Mouse (Mus musculus) kidney, adult 8-10 months (tissue): ENCODE measurements around the gene AI837181.

Experiments used
- DNase-seq, 2 experiments: peaks; one replicate each; pipeline ENCODE4 v3.0.0; 2022

The AI837181 gene

DNA sequence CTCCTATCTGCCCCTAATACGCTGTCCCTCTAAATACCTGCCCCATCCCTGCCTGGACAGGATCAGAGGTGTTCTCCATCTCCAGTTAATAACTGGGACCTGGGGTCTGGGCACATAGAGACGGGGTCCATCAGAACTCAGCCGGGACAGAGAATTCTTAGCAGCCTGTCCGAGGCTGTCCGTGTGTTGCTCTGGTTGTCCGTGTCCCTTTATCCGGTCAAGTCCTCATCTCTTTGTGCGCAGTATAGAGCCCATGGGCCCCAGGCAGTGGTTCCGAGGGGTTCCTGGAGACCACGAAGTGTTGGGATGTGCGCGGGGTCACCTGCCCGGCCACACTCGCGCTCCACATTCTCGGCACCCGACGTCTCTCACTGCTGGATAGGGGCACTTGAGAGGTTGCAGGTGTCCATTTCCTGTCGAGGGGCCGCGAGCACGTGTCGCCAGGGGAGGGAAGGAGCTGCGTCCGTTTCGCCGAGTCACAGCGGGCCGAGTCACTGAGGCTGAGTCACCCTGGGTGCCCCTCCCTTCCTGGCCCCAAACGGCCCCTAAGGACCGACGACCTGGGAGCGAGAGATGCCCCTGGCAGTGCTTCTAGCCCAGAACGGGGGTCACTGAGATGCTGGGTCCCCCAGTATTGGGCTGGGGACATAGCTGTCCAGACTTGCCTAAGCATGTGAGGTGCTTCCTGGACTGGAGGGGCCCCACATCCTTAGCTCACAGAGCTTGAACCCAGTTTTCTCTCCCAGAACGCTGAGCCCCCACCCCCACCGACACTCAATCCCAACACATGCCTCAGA is 23.6 kb downstream of the AI837181 start:
- DNase-seq: no peak

DNA sequence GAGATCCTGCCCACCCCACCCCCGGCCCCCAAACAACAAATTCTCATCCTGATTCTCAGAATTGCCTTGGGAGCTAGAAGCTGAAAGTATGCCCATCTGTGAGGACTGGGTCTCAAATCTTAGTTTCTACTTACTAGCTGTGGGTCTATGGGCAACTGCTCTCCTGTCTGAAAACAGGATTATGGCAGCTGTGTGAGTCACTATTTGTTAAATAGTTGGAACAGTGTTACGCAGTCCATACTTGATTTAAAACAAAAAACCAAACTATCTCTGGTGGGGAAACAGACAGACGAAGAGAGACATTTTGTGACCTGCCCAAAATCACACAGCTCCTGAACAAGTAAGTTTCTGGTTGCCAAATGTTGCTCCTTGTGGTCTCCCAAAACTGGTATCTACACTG is 24.7 kb downstream of the AI837181 start:
- no peak for DNase-seq

DNA sequence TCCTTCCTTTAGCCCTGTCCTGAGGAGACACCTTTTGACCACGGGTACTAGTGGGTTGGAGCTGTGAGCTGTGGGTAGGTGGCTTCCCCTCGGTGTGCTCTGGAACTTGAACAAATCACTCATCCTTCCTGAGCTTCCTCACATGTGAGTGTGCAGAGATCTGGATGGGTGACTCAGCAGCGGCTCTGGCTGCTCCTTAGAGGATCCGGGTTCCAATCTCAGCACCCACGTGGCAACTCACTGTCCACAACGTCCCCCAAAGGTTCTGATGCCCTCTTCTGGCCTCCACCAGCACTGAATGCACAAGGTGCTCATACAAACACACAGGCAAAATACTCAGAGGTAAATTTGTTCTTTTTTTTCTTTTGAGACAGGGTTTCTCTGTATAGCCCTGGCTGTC is 26.8 kb downstream of the AI837181 start:
- DNase-seq: no peak

DNA sequence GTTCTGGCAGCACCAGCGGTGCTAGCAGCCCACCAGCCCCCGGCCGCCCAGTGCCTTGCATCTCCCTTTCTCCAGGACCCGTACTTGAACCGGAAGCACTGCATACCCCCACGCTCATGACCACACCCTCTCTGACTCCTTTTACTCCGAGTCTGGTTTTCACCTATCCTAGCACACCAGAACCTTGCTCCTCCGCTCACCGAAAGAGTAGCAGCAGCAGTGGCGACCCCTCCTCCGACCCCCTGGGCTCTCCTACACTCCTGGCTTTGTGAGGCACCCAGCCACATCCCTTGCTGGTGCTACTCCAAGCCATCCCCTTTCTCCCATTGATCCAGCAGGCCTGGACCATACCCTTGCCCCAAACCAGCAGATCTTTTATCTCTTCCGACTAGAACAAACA is 30.1 kb downstream of the AI837181 start:
- no peak for DNase-seq

DNA sequence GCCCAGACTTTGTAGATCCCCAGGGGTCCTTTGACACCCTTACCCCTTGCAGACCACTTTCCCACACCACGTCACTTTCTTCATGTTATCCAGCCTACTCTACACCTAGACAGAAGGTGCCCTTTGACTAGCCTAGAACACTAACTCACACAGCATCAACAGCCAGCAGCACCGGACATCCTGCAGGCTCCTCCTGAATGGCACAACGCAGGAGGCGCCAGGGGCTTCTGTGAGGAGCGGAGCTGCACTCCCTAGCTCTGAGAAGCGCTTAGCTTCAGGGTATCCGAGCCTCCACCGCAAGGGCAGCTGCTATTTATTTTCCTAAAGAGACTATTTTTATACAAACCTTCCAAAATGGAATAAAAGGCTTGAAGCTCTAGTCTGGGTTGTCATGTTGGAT is 30.6 kb downstream of the AI837181 start:
- no peak for DNase-seq

DNA sequence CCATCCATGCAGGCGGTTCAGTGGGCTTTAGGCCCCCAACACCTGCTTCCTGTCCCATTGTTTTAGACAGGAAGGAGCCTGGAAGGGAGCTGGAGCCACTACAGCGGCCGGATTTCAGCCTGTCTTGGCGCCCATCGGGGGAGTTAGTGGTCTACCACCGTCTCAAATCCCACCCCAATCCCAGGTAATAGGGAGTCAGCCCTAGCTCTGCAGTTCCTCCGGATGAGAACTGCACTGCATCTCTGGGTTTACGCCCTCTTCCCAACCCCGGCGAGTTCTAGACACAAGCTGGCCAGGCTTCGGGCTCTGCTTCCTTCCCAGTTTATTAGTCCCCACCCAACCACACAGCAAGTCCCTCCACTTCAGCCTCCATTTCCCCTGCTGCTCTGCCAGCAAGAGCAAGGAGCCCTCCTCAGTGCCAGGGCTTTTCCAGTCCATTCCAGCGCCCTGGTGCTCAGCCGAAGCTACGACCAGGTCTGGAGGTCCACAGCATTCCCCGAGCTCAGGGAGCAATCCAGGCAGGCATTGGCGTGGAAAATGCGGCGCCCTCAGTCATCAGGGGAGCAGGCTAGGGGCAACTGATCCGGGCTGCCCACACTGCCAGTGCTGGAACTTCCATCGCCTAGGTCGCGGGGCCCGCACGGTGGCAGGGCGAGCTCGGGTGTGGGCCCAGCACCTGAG is 31.4 kb downstream of the AI837181 start:
- DNase-seq: peak in 1 of 2 experiments; percentile 46

DNA sequence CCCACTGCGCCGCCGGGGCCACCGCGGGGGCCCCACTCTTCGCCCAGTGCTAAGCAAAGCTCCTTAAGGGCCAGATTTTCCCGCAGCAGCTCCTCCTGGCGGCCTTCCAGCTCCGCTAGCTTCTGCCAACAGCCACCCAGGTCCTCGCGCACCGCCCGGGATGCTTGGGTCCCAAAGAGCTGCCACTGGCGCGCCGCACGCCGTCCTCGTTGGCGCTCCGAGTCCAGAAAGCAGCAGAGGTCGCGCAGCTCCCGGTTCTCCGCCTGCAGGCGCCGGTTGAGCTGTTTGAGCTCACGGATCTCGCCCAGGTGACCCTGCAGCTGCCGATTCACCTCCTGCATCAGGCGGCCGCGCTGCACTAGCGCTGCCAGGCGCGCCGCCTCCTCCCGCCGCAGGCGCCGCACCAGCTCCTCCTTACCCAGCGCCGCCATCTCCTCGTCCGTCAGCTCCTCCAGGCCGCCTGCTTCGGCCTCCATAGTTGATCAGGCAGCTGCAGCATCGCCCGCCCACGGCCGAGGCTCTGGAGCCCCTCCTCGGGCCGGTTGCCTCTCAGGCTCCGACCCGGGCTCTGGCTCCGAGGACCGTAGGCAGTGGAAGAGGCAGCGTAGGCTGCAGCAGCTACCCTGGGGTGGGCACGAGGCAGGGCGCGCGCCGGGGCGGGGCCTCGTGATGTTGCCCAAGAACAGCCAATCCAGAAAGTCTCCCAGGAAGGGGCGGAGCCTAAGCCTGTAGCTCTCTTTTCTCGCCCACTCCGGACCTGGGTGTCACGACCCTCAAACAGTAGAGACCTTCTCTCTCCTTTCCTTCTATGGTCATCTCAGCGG is 32.2 kb downstream of the AI837181 start:
- DNase-seq: peak; percentile 96 to 97

DNA sequence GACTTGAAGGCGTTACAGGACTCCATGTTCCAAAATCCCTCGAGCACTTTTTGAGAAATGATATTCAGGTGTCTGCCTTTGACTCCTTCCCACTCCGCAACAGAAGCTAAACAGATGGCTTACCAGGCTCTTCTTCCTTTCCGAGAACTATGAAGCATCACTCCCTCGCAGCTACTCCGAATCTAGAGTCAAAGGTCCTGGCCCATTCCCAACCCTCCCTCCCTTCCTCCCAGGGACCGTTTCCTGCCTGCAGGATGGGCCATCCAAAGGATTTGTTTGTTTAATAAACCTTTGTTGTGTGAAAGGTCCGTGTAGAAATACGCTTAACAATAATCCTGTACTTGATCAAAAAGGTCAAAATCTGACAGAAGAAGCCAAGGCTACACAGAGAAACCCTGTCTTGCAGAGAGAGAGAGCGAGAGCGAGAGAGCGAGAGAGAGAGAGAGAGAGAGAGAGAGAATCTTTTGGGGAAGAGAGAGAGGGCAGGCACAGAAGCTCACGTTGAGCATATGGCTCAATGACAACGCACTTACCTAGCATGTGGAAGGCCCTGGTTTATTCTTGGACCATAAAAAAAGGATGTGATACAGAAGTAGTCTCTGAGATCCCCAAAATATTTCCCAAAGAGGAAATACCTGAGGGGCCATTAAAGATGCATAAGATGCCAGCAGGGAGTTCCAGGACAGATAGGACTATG is 33.0 kb downstream of the AI837181 start, which contains the start of gene Ccdc85b:
Gene Ccdc85b (minus strand): TSS at position 149 of the 697 bp plus-strand sequence.
- no peak for DNase-seq

DNA sequence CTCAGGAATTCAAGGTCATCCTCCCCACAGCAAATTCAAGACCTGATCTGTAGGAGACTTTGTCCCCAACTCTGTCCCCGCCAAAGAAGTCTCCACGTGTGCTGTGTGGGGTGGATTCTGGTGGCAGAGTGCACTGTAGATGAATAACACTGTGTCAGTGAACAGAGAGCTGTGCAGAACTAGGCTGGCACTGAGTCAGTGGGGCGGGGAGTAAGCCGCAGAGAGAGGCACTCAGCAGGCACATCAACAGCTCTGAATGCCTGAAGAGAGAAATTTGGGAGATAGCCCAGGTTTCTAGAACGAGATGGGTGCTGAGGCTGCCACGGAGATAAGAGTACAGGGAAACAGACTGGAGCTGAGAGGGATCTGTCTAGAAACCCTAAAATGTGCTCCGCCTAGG is 34.1 kb downstream of the AI837181 start:
- peak in 1 of 2 experiments; percentile 55 for DNase-seq

DNA sequence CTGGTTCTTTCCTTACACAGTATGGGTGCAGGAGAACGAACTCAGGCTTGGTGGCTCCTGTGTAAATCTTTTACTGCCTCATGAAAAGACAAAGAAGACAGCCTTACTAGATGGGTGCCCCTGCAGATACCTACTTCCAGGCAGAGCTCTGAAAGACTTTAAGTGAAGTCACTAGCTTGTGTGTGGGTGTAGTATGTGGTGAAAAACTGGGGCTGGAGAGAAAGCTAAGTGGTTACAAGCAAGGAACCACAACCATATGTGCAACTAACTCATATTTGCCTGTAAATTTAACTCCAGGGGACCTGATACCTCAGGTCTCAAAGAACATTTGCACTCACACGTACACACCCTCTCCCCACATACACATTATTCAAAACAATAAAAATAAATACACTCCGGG is 35.0 kb downstream of the AI837181 start:
- no peak for DNase-seq

DNA sequence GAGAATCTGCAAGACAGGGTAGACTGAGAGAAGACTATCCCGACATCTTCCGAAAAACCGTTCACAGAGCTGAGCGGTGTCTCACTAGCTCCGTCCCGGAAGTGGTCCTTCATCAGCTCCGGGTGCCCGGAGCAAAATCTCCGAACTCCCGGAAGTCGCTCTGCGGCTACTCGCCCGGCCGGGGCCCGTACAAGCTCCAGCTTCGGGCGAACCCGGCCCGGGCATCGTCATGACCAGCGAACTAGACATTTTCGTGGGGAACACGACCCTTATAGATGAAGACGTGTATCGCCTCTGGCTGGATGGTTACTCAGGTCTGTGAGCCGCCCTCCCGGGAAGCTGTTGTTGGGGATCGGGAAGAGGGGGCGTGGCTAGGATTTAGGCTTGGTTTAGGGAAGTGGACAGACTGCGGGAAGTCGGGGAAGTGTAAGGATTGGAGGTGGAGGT is 35.5 kb downstream of the AI837181 start, which contains the start of gene Fibp:
Gene Fibp (plus strand): TSS at position 151 of the 447 bp plus-strand sequence.
- DNase-seq: peak; percentile 80 to 90

DNA sequence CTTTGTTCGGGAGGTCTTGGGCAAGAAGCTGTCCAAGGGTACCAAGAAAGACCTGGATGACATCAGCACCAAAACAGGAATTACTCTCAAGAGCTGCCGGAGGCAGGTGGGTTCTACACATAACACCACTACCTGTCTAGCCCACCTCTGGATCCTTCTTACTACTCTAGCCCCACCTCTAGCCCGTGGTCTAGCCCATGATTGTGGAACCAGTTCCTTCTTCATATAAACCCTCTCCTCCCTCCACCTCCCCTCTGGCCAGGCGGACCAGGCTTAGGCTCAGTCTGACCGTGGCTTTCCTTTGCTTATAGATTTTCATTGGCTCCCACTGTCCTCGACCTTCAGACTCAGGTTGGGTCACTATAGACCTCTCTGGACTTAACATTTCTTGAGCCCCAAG is 36.5 kb downstream of the AI837181 start:
- no peak for DNase-seq

DNA sequence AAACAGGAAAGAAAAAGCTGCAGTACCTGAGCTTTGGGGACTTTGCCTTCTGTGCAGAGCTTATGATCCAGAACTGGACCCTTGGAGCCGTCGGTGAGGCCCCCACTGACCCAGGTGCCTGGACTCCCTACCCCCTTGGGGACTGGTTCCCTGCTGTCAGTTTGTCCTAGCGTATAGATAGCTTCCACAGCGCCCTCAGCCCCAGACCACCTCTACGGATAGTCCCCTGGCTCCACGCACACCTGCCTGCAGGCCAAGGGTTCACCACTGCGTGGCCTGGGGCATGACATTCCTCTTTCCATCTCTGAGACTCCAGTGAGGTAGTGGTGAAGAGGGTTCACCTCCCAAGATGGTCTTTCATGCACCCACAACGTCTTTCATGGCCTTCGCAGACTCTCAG is 38.3 kb downstream of the AI837181 start:
- DNase-seq: no peak

DNA sequence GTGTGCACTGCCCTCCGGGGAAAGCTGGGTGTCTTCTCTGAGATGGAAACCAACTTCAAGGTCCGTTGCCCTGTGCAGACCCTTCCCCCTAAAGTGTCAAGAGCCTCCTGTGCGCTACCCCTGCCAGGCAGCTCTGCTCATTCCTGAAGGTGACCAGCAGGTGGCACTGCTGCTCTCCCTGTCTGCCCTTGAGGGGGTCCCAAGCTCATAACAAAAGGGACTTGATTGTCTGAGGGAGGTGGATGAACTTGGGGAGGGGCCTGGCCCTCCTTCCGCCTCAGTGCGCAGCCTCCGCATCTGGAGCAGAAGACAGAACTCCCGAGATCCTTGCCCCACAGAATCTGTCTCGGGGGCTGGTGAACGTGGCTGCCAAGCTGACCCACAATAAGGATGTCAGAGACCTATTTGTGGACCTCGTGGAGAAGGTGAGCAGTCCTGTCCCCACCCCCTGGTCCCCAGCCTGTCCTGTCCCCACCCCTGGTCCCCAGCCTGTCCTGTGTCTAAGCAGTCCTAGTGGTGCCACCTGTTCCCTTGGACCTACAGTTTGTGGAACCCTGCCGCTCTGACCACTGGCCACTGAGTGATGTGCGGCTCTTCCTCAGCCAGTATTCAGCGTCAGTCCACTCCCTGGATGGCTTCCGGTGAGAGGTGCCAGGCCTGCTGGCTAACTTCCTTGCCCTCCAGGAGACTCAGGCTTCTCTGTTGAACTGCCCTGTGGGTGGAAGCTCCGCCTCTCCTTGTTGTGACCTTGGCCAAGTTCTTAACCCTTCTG is 39.0 kb downstream of the AI837181 start:
- peak; percentile 43 to 60 for DNase-seq

DNA sequence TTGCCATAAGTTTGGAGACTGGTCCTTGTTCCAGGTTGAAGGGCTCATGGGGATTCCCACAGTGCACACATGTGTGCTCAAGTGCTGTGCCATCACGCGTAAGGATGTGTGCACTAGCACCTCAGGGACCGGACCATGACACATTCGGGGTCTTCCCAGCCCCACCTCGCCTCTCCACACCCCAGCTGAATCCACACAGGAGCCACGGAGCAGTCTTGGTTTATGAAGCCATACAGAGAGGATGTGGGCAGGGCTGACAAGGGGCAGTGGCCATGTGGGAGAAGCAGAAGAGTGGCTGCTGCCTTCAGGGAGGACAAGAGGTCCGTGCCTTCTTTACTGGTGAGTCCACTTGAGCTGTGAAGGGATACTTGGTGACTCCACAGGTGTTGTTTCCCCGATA is 40.1 kb downstream of the AI837181 start:
- DNase-seq: no peak

DNA sequence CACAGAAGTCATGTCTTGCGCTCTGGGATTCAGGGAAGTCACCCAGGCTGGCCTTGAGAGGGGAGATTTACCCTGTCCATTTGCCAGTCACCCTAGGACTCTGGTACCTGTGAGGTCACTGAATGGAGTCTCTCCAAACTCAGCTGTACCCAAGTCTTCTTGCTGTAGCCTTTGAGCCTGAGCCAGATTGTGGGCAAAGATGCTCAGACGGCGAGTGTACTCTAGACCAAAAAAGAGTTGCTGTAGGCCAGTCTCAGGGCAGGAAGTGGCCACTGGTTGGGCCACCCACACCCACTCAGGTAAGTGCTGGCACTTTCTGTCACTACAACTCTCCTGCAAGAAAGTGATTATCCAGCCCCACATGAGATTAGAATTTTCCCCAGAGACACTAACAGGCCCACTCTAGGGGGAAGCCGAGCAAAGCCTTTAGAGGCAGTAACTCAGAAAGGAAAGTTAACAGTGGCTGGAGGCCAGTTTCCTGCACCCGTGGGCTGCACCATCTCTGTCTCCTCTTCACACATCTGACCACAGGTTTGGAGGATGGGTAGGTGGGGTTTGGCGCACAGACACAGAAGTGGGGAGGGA is 42.1 kb downstream of the AI837181 start:
- DNase-seq: no peak

DNA sequence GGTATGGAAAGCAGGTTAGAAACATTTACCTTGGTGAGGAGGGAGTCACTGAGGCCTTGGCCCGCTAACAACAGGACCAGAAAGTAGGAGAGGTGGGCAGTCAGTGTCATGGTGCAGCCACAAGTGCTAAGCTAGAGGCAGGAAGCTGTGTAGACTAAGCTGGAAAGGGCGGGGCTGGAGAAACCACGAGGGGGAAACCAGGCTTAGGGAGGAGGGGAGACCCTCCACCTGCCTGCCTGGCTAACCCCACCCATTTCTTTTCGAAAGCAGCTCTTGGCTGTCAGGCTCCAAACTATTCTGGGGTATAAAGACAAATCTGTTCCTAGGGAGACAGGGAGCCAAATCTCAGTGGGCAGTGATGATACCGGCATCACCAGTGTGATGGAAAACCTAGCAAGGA is 43.4 kb downstream of the AI837181 start, which contains the start of gene Ctsw:
Gene Ctsw (minus strand): TSS at position 134 of the 400 bp plus-strand sequence.
- DNase-seq: no peak

DNA sequence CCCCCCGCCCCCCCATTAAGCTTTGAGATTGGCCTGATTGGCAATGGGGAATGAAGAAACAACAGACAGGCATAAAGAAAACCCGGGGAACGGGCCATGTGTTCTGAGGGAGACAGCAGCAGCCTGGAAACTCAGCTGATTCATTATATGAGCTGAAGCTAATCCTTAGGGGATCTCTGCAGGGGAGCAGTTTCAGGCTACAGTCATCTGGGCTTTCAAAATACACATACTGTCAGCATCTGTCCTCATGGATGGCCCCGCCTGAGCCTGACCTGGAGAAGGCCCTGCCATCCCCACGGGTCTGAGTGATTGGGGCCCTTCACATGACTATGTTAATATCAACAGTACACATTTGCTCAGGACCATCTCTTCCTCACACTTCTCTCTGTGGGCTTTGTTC is 46.9 kb downstream of the AI837181 start:
- no peak for DNase-seq

DNA sequence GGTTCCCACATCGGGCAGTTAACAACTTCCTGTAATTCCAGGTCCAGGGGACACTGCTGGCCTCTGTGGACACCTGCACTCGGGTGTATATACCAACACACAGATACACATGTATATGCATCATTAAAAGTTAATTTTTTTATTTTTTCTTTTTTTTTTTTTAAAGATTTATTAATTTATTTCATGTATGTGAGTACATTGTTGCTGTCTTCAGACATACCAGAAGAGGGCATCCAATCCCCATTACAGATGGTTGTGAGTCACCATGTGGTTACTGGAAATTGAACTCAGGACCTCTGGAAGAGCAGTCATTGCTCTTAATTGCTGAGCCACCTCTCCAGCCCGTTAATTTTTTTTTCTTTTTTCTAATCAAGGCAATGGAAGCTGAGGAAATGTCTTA is 47.9 kb downstream of the AI837181 start:
- DNase-seq: no peak

DNA sequence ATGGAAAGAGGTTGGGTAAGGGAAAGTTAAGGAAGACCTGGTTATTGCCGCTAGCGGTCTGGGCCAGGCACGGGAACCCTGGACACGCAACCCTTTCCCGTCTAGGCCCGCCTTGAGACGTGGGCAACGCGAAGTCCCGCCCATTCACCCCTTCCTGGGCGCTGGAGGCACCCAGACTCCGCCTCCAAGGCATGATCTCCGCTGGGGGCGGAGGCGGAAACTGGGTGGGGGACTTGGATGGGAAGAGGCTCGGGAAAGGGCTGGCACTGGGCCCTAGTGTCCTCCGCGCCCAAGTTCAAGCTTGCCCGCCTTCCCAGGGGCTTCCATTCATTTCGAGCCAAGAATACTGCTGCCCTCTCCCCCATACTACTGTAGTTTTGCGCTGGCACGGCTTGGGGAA is 48.8 kb downstream of the AI837181 start, which contains the start of gene Efemp2:
Gene Efemp2 (plus strand): TSS at position 235 of the 400 bp plus-strand sequence.
- peak; percentile 72 to 78 for DNase-seq
